Mouse (Mus musculus): ENCODE measurements around the gene Pla2g6. TPM values are rescaled to one million over a fixed set of nuclear protein-coding genes. Genes with fewer than 3 reads are reported as not detected.

Gene Pla2g6
- polyA plus RNA-seq, 1 experiment from 2014 or later: 26.1 TPM

GRCm38 (mm10) chr15:79328939-79329275 is 717 bp upstream of the Pla2g6 start:
- Histone ChIP-seq H3K9me3 (replicated peaks) (no peaks in the 10 kb centered on the region), H3K4me3 (replicated peaks) (no peak overlapping the region), H3K27me3 (replicated peaks) (no peaks in the 10 kb centered on the region), H3K4me2 (peak overlapping the region; percentile 86), H3K36me3 (no peaks in the 10 kb centered on the region), H3K27ac (replicated peaks) (0 out of 2 replicates have a peak overlapping the region, but pooled peaks have one; percentile 33), H3K4me1 (peaks cover 38% of the 10 kb centered on the region), H3K9ac (replicated peaks) (no peak overlapping the region)
- 91% methylated on average over 4 of the region's 4 CpGs for WGBS
- no peak for ATAC-seq (ENCODE audit: low FRiP score)

- Histone ChIP-seq H3K27me3 (replicated peaks) (no peaks in the 10 kb centered on the region), H3K4me3 (replicated peaks) (peak overlapping the region; percentile 61), H3K36me3 (no peaks in the 10 kb centered on the region), H3K9ac (replicated peaks) (peak overlapping the region; percentile 68), H3K27ac (replicated peaks) (peak overlapping the region; percentile 94), H3K4me1 (peaks cover 46% of the 10 kb centered on the region), H3K9me3 (replicated peaks) (no peaks in the 10 kb centered on the region), H3K4me2 (peak overlapping the region; percentile 86)
- peak; percentile 40 for ATAC-seq (ENCODE audit: low FRiP score)
- 5% methylated on average over 20 of the region's 20 CpGs for WGBS
These were observed 924 bp downstream of the Pla2g6 start for GRCm38 (mm10) chr15:79326971-79327961.

GRCm38 (mm10) chr15:79326264-79326663 is 1.9 kb downstream of the Pla2g6 start:
- no peaks in the 10 kb centered on the region for H3K27me3 ChIP-seq (replicated peaks)
- ATAC-seq (ENCODE audit: low FRiP score): no peak
- H3K36me3 ChIP-seq: no peaks in the 10 kb centered on the region
- H3K4me2 ChIP-seq: peak overlapping the region; percentile 15; the same call in 1 of the 2 replicates
- no peak overlapping the region for H3K4me3 ChIP-seq (replicated peaks)
- peak overlapping the region; percentile 94 for H3K27ac ChIP-seq (replicated peaks)
- H3K9ac ChIP-seq (replicated peaks): no peak overlapping the region
- H3K9me3 ChIP-seq (replicated peaks): no peaks in the 10 kb centered on the region
- H3K4me1 ChIP-seq: peaks cover 46% of the 10 kb centered on the region
- 69% methylated on average over 4 of the region's 4 CpGs for WGBS

- no peaks in the 10 kb centered on the region for H3K9me3 ChIP-seq (replicated peaks)
- peaks cover 46% of the 10 kb centered on the region for H3K4me1 ChIP-seq
- no peak overlapping the region for H3K27ac ChIP-seq (replicated peaks)
- no peaks in the 10 kb centered on the region for H3K27me3 ChIP-seq (replicated peaks)
- H3K4me2 ChIP-seq: no peak overlapping the region
- no peak for ATAC-seq (ENCODE audit: low FRiP score)
- H3K9ac ChIP-seq (replicated peaks): no peak overlapping the region
- WGBS: 89% methylated on average over 3 of the region's 3 CpGs
- H3K36me3 ChIP-seq: no peaks in the 10 kb centered on the region
- no peak overlapping the region for H3K4me3 ChIP-seq (replicated peaks)
These were observed 2.4 kb downstream of the Pla2g6 start for GRCm38 (mm10) chr15:79325742-79326141.

DNA sequence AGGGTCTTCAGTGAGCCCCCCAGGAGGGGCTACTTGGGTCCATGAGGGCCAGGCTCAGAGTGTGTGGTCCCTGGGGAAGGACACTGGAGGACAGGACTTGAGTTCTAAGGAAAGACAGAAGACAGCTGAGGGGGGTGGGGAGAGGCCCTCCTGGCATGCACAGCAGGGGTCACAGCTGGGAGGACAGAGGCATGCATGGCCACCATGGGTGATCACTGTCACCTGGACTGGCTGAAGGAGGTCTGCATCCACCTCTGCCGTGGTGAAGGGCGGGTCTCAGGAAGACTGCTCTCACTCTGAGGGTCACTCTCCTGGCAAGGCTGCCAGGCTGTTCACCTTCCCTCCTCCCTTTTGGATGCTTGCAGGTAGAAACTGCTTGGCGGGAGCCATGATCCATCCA is 3.8 kb downstream of the Pla2g6 start:
- Histone ChIP-seq H3K36me3 (no peaks in the 10 kb centered on the region), H3K4me1 (peaks cover 46% of the 10 kb centered on the region), H3K27me3 (replicated peaks) (no peaks in the 10 kb centered on the region), H3K9me3 (replicated peaks) (no peaks in the 10 kb centered on the region), H3K27ac (replicated peaks) (peak overlapping the region; percentile 45; the same call in 1 of the 2 replicates), H3K4me3 (replicated peaks) (no peak overlapping the region), H3K9ac (replicated peaks) (no peak overlapping the region), H3K4me2 (no peak overlapping the region)
- no peak for ATAC-seq (ENCODE audit: low FRiP score)
- WGBS: 93% methylated on average over 3 of the region's 3 CpGs

DNA sequence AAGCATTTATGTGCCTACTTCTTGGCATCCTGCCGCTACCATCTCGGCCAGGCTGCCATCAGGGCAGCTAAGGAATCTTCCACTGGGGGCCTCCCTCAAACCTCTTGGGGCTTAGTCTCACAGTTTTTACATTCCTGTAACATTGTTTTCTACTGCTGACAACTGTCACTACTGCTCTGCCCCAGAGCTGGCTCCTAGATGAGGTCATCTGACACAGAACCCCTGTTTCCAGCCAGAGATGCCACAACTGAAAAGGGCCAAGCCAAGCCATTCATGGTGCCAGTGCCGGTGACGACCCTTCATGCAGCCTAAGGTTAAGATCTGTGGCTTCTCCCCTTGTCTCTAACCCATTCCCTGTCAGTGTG is 4.4 kb downstream of the Pla2g6 start:
- no peaks in the 10 kb centered on the region for H3K36me3 ChIP-seq
- 66% methylated on average over 4 of the region's 4 CpGs for WGBS
- ATAC-seq (ENCODE audit: low FRiP score): no peak
- H3K4me3 ChIP-seq (replicated peaks): no peak overlapping the region
- no peaks in the 10 kb centered on the region for H3K27me3 ChIP-seq (replicated peaks)
- no peak overlapping the region for H3K9ac ChIP-seq (replicated peaks)
- H3K9me3 ChIP-seq (replicated peaks): no peaks in the 10 kb centered on the region
- H3K4me2 ChIP-seq: no peak overlapping the region
- H3K27ac ChIP-seq (replicated peaks): peak overlapping the region; percentile 60; the same call in 1 of the 2 replicates
- H3K4me1 ChIP-seq: peaks cover 43% of the 10 kb centered on the region

GRCm38 (mm10) chr15:79322991-79323790 is 5.0 kb downstream of the Pla2g6 start:
- Histone ChIP-seq H3K9me3 (replicated peaks) (no peaks in the 10 kb centered on the region), H3K4me3 (replicated peaks) (no peak overlapping the region), H3K4me1 (peaks cover 39% of the 10 kb centered on the region), H3K9ac (replicated peaks) (no peak overlapping the region), H3K27me3 (replicated peaks) (no peaks in the 10 kb centered on the region), H3K4me2 (no peak overlapping the region), H3K27ac (replicated peaks) (peak overlapping the region; percentile 60; the same call in 1 of the 2 replicates), H3K36me3 (no peaks in the 10 kb centered on the region)
- WGBS: 82% methylated on average over 6 of the region's 6 CpGs
- no peak for ATAC-seq (ENCODE audit: low FRiP score)

DNA sequence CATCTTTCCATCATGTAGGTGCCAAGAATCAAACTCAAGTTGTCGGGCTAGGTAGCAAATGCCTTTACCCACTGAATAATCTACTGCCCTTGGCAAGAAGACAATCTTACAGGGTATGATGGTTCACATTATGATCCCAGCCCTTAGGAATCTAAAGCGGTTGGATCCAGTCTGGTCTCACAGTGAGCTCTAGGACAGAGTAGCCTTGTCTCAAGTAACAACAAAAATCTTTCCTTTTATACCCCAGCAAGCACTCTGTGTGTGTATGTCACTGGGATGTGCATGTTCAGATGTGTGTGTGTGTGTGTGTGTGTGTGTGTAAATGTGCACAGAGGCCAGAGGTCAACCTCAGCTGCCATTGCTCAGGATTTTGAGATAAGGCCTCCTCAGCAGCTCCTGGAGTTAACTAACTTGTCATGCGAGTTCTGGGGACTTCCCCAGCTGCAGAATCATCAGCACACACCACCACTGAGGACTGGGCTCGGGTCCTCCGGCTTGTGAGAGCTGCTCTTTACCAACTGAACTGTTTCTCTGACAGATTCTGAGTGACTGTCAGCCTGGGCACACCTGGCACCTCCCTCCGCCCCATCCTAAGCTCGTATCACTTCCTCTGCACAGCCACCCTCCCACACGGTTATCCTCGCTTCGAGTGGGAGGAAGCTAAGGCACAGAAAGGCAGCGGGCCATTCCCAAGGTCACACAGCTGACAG is 5.8 kb downstream of the Pla2g6 start:
- Histone ChIP-seq H3K4me1 (peaks cover 35% of the 10 kb centered on the region), H3K9ac (replicated peaks) (no peak overlapping the region), H3K9me3 (replicated peaks) (no peaks in the 10 kb centered on the region), H3K4me3 (replicated peaks) (no peak overlapping the region), H3K36me3 (no peaks in the 10 kb centered on the region), H3K27me3 (replicated peaks) (no peaks in the 10 kb centered on the region), H3K4me2 (no peak overlapping the region), H3K27ac (replicated peaks) (no peak overlapping the region)
- ATAC-seq (ENCODE audit: low FRiP score): no peak
- WGBS: 79% methylated on average over 11 of the region's 11 CpGs

DNA sequence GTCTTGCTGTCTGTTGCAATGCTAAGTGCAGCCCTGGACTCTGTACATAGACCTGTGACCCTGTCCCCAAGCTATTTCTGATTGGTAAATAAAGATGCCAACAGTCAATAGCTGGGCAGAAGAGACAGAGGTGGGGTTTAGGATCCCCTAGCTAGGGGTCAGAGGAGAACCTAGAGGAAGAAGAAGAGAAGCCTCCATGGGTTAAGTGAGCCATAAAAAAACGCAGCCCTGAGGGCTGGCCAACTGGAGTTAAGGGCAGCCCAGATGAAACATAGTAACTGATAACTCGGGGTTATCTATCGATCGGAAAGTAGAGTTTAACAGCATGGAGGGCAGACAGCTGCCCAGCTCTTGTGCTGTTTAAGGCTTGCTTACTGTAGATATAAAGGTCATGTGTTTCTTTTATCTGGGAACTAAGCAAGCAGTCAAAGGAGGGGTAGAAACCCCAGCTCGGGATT is 6.4 kb downstream of the Pla2g6 start:
- 80% methylated on average over 5 of the region's 5 CpGs for WGBS
- Histone ChIP-seq H3K36me3 (no peaks in the 10 kb centered on the region), H3K4me3 (replicated peaks) (no peak overlapping the region), H3K9me3 (replicated peaks) (no peaks in the 10 kb centered on the region), H3K27ac (replicated peaks) (no peak overlapping the region), H3K4me1 (peaks cover 29% of the 10 kb centered on the region), H3K4me2 (no peak overlapping the region), H3K9ac (replicated peaks) (no peak overlapping the region), H3K27me3 (replicated peaks) (no peaks in the 10 kb centered on the region)
- no peak for ATAC-seq (ENCODE audit: low FRiP score)

DNA sequence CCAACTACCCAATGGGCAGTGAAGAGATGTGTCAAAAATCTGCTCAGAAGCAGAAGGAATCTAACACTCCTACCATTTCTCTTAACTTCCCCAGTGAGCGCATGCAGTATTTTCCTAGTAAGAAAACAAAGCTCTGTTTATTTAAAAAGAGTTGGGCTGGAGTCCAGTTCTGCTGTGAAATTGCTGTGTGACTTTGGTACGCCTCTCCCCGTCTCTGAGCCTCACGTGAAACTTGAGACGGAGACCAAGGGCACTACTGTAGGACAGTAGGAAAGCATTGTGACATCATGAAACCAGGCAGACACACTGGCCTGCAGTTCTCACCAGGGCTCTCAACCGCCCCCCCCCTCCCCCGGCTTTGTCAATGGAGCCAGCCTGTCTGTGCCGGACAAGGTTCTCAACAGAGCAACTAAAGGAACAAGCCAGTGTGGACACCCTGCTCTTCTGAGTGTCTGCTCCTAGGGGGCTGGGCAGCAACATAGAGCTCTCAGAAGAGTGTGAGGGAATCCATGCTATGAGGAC is 14.3 kb downstream of the Pla2g6 start:
- no peaks in the 10 kb centered on the region for H3K27me3 ChIP-seq (replicated peaks)
- 81% methylated on average over 8 of the region's 8 CpGs for WGBS
- no peak for ATAC-seq (ENCODE audit: low FRiP score)
- no peak overlapping the region for H3K27ac ChIP-seq (replicated peaks)
- no peak overlapping the region for H3K4me3 ChIP-seq (replicated peaks)
- no peaks in the 10 kb centered on the region for H3K4me1 ChIP-seq
- H3K4me2 ChIP-seq: no peak overlapping the region
- peaks cover 4% of the 10 kb centered on the region; the same call in 1 of the 2 replicates for H3K36me3 ChIP-seq
- no peak overlapping the region for H3K9ac ChIP-seq (replicated peaks)
- no peaks in the 10 kb centered on the region for H3K9me3 ChIP-seq (replicated peaks)

- Histone ChIP-seq H3K4me1 (no peaks in the 10 kb centered on the region), H3K27ac (replicated peaks) (no peak overlapping the region), H3K9me3 (replicated peaks) (no peaks in the 10 kb centered on the region), H3K4me2 (no peak overlapping the region), H3K36me3 (peaks cover 15% of the 10 kb centered on the region), H3K9ac (replicated peaks) (no peak overlapping the region), H3K4me3 (replicated peaks) (no peak overlapping the region), H3K27me3 (replicated peaks) (no peaks in the 10 kb centered on the region)
- no peak for ATAC-seq (ENCODE audit: low FRiP score)
- 76% methylated on average over 4 of the region's 4 CpGs for WGBS
These were observed 20.3 kb downstream of the Pla2g6 start for GRCm38 (mm10) chr15:79307861-79308260.
